ENCODE assay signal across 18 mouse cellular contexts in genomic region chr16:7051991-7052390, GRCm38 (mm10).
A peak's percentile ranks its signal among the peaks of the same experiment; 100 is the strongest.
DNase-seq lines count a peak whose midpoint lies in the region; ATAC-seq and TF ChIP-seq lines count a peak whose summit lies in the region.
"Had no signal": no experiment of that assay in that cellular context is flagged by ENCODE, and none has a peak within 500 bp of the region (broad histone marks: within the 10 kb centered on the region; RNA-seq: fewer than 3 reads in every experiment).

No protein-coding gene starts in this region.

- peak overlapping the region; percentile 77 for H3K27ac ChIP-seq in layer of hippocampus, adult 2 months
- H3K27ac ChIP-seq in forebrain, postnatal 0 days (ENCODE audit: low read depth, low read length) = no peak overlapping the region; the same call in 1 of the 2 replicates
- no peak overlapping the region for H3K27ac ChIP-seq in hindbrain, embryonic 16.5 days (ENCODE audit: low read depth, low read length)
- no peak overlapping the region; the same call in 1 of the 2 replicates for H3K27ac ChIP-seq in midbrain, postnatal 0 days (ENCODE audit: low read depth, low read length)
- H3K27ac ChIP-seq: heart, embryonic 10.5 days; limb, embryonic 13.5 days; liver, embryonic 14.5 days had no signal

- peak overlapping the region; percentile 18; the same call in 1 of the 2 replicates for H3K4me2 ChIP-seq in forebrain, postnatal 0 days (ENCODE audit: low read depth)
- H3K4me2 ChIP-seq in hindbrain, embryonic 16.5 days (ENCODE audit: low read length) = peak overlapping the region; percentile 32
- peak overlapping the region; percentile 13; the same call in 1 of the 2 replicates for H3K4me2 ChIP-seq in midbrain, postnatal 0 days (ENCODE audit: low read depth, low read length, poor library complexity, severe bottlenecking)
- H3K4me2 ChIP-seq: limb, embryonic 13.5 days had no signal

- 34% methylated on average over 9 of the region's 9 CpGs for WGBS in forebrain, postnatal 0 days
- WGBS in hindbrain, embryonic 16.5 days = 52% methylated on average over 9 of the region's 9 CpGs
- WGBS in midbrain, postnatal 0 days = 36% methylated on average over 9 of the region's 9 CpGs

- no peaks in the 10 kb centered on the region for H3K27me3 ChIP-seq in forebrain, postnatal 0 days (ENCODE audit: insufficient read depth, low read length)
- H3K27me3 ChIP-seq in hindbrain, embryonic 16.5 days (replicated peaks; ENCODE audit: control insufficient read depth, insufficient read depth, low read length) = no peaks in the 10 kb centered on the region
- no peaks in the 10 kb centered on the region for H3K27me3 ChIP-seq in midbrain, postnatal 0 days (ENCODE audit: insufficient read depth, low read length)

- no peak for ATAC-seq in forebrain, postnatal 0 days
- no peak for ATAC-seq in hindbrain, embryonic 16.5 days
- ATAC-seq in midbrain, postnatal 0 days (ENCODE audit: low FRiP score) = no peak
- ATAC-seq: CD4-positive, CD25-positive, alpha-beta regulatory T cell, adult 4 months; intestine, embryonic 16.5 days had no signal

- no peaks in the 10 kb centered on the region for H3K9me3 ChIP-seq in forebrain, postnatal 0 days (ENCODE audit: low read length)
- H3K9me3 ChIP-seq in hindbrain, embryonic 16.5 days (ENCODE audit: control insufficient read depth, low read length) = no peaks in the 10 kb centered on the region
- no peaks in the 10 kb centered on the region for H3K9me3 ChIP-seq in midbrain, postnatal 0 days (ENCODE audit: low read length)
- H3K9me3 ChIP-seq: heart, embryonic 10.5 days; limb, embryonic 13.5 days had no signal

- no peak for TF ChIP-seq CTCF in layer of hippocampus, adult 2 months (conservative IDR thresholded peaks at IDR 0.05)
- no peak for TF ChIP-seq CTCF in forebrain, postnatal 0 days (IDR thresholded peaks at IDR 0.05; ENCODE audit: low read depth)
- no peak for TF ChIP-seq CTCF in midbrain, postnatal 0 days (IDR thresholded peaks at IDR 0.05)

- no peaks in the 10 kb centered on the region for H3K36me3 ChIP-seq in forebrain, postnatal 0 days (ENCODE audit: insufficient read depth)
- no peaks in the 10 kb centered on the region for H3K36me3 ChIP-seq in hindbrain, embryonic 16.5 days (ENCODE audit: control insufficient read depth, insufficient read depth, low read length)
- H3K36me3 ChIP-seq in midbrain, postnatal 0 days (ENCODE audit: insufficient read depth, low read length) = no peaks in the 10 kb centered on the region
- H3K36me3 ChIP-seq: G1E; heart, embryonic 10.5 days; limb, embryonic 13.5 days had no signal

- H3K4me1 ChIP-seq in forebrain, postnatal 0 days (ENCODE audit: insufficient read depth) = peaks cover 14% of the 10 kb centered on the region; the same call in 1 of the 2 replicates
- peaks cover 26% of the 10 kb centered on the region for H3K4me1 ChIP-seq in hindbrain, embryonic 16.5 days (ENCODE audit: control insufficient read depth, insufficient read depth, low read depth, low read length)
- peaks cover 11% of the 10 kb centered on the region; the same call in 1 of the 2 replicates for H3K4me1 ChIP-seq in midbrain, postnatal 0 days (ENCODE audit: insufficient read depth, low read length)

- peak overlapping the region; percentile 11; the same call in 1 of the 2 replicates for H3K4me3 ChIP-seq in layer of hippocampus, adult 2 months
- H3K4me3 ChIP-seq in forebrain, postnatal 0 days (ENCODE audit: low read depth, low read length) = no peak overlapping the region
- H3K4me3 ChIP-seq in hindbrain, embryonic 16.5 days (ENCODE audit: low read length) = no peak overlapping the region
- no peak overlapping the region for H3K4me3 ChIP-seq in midbrain, postnatal 0 days (ENCODE audit: low read depth, low read length)
- H3K4me3 ChIP-seq: heart, embryonic 10.5 days; limb, embryonic 13.5 days had no signal

- no peak for DNase-seq in layer of hippocampus, adult 2 months (ENCODE audit: low spot score in 2 of 2)
- DNase-seq in layer of hippocampus, postnatal 36 days = no peak
- no peak for DNase-seq in forebrain, postnatal 0 days
- no peak for DNase-seq in midbrain, postnatal 0 days (ENCODE audit: low spot score)
- no peak for DNase-seq in testis, postnatal 10 days (ENCODE audit: low spot score)
- DNase-seq in retina, embryonic 14.5 days (ENCODE audit: low spot score) = no peak
- no peak for DNase-seq in cerebellum, postnatal 10 days
- DNase-seq: cerebellum, adult 9-10 months; gastrocnemius, postnatal 25 days; lung, postnatal 10 days; right cerebral cortex, postnatal 25 days had no signal

- peak overlapping the region; percentile 29; the same call in 1 of the 2 replicates for H3K9ac ChIP-seq in forebrain, postnatal 0 days
- H3K9ac ChIP-seq in hindbrain, embryonic 16.5 days (ENCODE audit: low read depth, low read length) = no peak overlapping the region
- no peak overlapping the region for H3K9ac ChIP-seq in midbrain, postnatal 0 days (replicated peaks; ENCODE audit: low read length, poor library complexity, severe bottlenecking)
- H3K9ac ChIP-seq: limb, embryonic 13.5 days; liver, embryonic 14.5 days had no signal
